Mouse (Mus musculus) MEL (cell line): ENCODE measurements at regions not wholly inside any gene's neighbourhood (a gene's known extent, or its start where the extent isn't known, plus 50 kb on each side); places are given as distances from the start of the nearest gene placed in this dataset.

Experiments used
- CHD1 ChIP-seq: IDR thresholded peaks from 2 replicates; pipeline ENCODE4 v1.6.1; 2012; ENCODE audit warnings: low read depth, mild to moderate bottlenecking, inconsistent platforms, low read length, improper control_type of control experiment
- CTCF ChIP-seq, 3 experiments: IDR thresholded peaks in 2 of 3; conservative IDR thresholded peaks in 1 of 3; 2 replicates each; pipeline ENCODE4 v1.5.1; 2011 to 2012; ENCODE audit warnings: low read length in 3 of 3, low read depth in 2 of 3, mild to moderate bottlenecking in 2 of 3, improper control_type of control experiment in 1 of 3, inconsistent platforms in 1 of 3, mixed read lengths in 1 of 3, moderate library complexity in 1 of 3; ENCODE audit not compliant: control insufficient read depth in 1 of 3, insufficient read depth in 1 of 3, poor library complexity in 1 of 3, severe bottlenecking in 1 of 3
- ELF1 ChIP-seq: IDR thresholded peaks from 2 replicates; pipeline ENCODE4 v1.6.1; 2014; ENCODE audit warnings: low read depth, mild to moderate bottlenecking, inconsistent platforms, low read length, improper control_type of control experiment, moderate library complexity
- EP300 ChIP-seq, 2 experiments: IDR thresholded peaks; 2 replicates each; pipeline ENCODE4 v1.6.1; 2011; ENCODE audit warnings: improper control_type of control experiment in 2 of 2, low read length in 2 of 2, low read depth in 1 of 2, mild to moderate bottlenecking in 1 of 2
- GABPA ChIP-seq: IDR thresholded peaks from 2 replicates; pipeline ENCODE4 v1.6.1; 2012; ENCODE audit warnings: low read depth, mild to moderate bottlenecking, inconsistent platforms, low read length, improper control_type of control experiment, moderate library complexity
- GATA1 ChIP-seq: IDR thresholded peaks from 2 replicates; pipeline ENCODE4 v1.6.1; 2011; ENCODE audit warnings: low read depth, low read length, improper control_type of control experiment
- KAT2A ChIP-seq: conservative IDR thresholded peaks from 2 replicates; pipeline ENCODE4 v1.6.1; 2012; ENCODE audit warnings: low read depth, low read length, improper control_type of control experiment, inconsistent platforms
- POLR2A ChIP-seq, 2 experiments: IDR thresholded peaks; 2 replicates each; pipeline ENCODE4 v1.6.1; 2011 to 2012; ENCODE audit warnings: low read length in 2 of 2, mild to moderate bottlenecking in 2 of 2, control low read depth in 1 of 2, improper control_type of control experiment in 1 of 2, low read depth in 1 of 2, moderate library complexity in 1 of 2; ENCODE audit not compliant: control insufficient read depth in 1 of 2, insufficient read depth in 1 of 2, poor library complexity in 1 of 2
- USF1 ChIP-seq: IDR thresholded peaks from 2 replicates; pipeline ENCODE4 v1.6.1; 2014; ENCODE audit warnings: low read depth, mild to moderate bottlenecking, inconsistent platforms, low read length, improper control_type of control experiment, moderate library complexity

GRCm38 (mm10) chr5:149920326-149920725 lies 98.1 kb upstream of the Rxfp2 start:
- TF ChIP-seq ELF1 (no peak), CTCF (IDR thresholded peaks at IDR 0.05 in 2 of 3, conservative IDR thresholded peaks at IDR 0.05 in 1 of 3; ENCODE audit: control insufficient read depth in 1 of 3, insufficient read depth in 1 of 3, low read depth in 2 of 3, low read length in 3 of 3, poor library complexity in 1 of 3, severe bottlenecking in 1 of 3) (no peak), POLR2A (IDR thresholded peaks at IDR 0.05; ENCODE audit: control insufficient read depth in 1 of 2, insufficient read depth in 1 of 2, low read depth in 1 of 2, low read length in 2 of 2, poor library complexity in 1 of 2) (no peak), CHD1 (no peak), USF1 (no peak), KAT2A (no peak), GATA1 (no peak), GABPA (no peak), EP300 (IDR thresholded peaks at IDR 0.05; ENCODE audit: low read depth in 1 of 2, low read length in 2 of 2) (no peak)
